Mouse (Mus musculus): ENCODE measurements around the gene Wfs1. TPM values are rescaled to one million over a fixed set of nuclear protein-coding genes. Genes with fewer than 3 reads are reported as not detected.

Wfs1 gene
- polyA plus RNA-seq, 1 experiment from 2014 or later = 10.7 TPM

DNA sequence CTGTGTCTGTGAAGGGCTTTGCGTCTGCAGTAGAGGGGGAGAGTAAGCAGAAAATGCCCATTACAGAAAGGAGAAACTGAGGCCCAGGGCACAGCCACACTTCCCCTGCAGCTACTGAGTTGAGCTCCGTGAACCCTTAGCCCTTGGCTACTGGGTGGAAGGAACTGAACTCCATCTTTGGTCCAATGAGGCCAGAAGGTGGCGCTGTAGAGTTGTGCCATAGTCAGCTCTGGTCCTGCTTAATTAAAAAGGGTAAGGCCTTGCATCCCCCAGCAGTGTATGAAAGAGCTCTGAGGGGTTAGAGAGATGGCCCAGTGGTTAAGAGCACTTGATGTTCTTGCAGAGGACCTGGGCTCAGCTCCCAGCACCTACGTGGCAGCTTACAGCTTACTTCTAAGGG lies 60.3 kb downstream of the Wfs1 start:
- no peak overlapping the region for H3K27ac ChIP-seq (ENCODE audit: low read length)
- ATAC-seq = no peak
- H3K9me3 ChIP-seq (ENCODE audit: control insufficient read depth, low read length) = no peaks in the 10 kb centered on the region
- peaks cover 9% of the 10 kb centered on the region; the same call in 1 of the 2 replicates for H3K4me1 ChIP-seq (replicated peaks; ENCODE audit: control insufficient read depth, insufficient read depth, low read length)
- H3K36me3 ChIP-seq (ENCODE audit: control insufficient read depth, insufficient read depth) = peaks cover 2% of the 10 kb centered on the region; the same call in 1 of the 2 replicates
- H3K4me2 ChIP-seq (ENCODE audit: low read length) = no peak overlapping the region
- 59% methylated on average over 4 of the region's 4 CpGs for WGBS
- no peak overlapping the region for H3K9ac ChIP-seq (replicated peaks; ENCODE audit: low read depth, low read length)
- H3K27me3 ChIP-seq (replicated peaks; ENCODE audit: control insufficient read depth, insufficient read depth, low read length) = no peaks in the 10 kb centered on the region
- no peak overlapping the region for H3K4me3 ChIP-seq (replicated peaks; ENCODE audit: low read length)

GRCm38 (mm10) chr5:36923826-36924700 lies 64.9 kb downstream of the Wfs1 start:
- Histone ChIP-seq H3K27me3 (replicated peaks; ENCODE audit: control insufficient read depth, insufficient read depth, low read length) (no peaks in the 10 kb centered on the region), H3K9ac (replicated peaks; ENCODE audit: low read depth, low read length) (no peak overlapping the region), H3K36me3 (ENCODE audit: control insufficient read depth, insufficient read depth) (no peaks in the 10 kb centered on the region; the same call in 1 of the 2 replicates), H3K4me3 (replicated peaks; ENCODE audit: low read length) (no peak overlapping the region), H3K4me1 (replicated peaks; ENCODE audit: control insufficient read depth, insufficient read depth, low read length) (peaks cover 9% of the 10 kb centered on the region; the same call in 1 of the 2 replicates), H3K4me2 (ENCODE audit: low read length) (no peak overlapping the region), H3K9me3 (ENCODE audit: control insufficient read depth, low read length) (no peaks in the 10 kb centered on the region), H3K27ac (ENCODE audit: low read length) (peak overlapping the region; percentile 68)
- ATAC-seq = peak; percentile 46
- WGBS = 36% methylated on average over 11 of the region's 11 CpGs

- H3K4me1 ChIP-seq (replicated peaks; ENCODE audit: control insufficient read depth, insufficient read depth, low read length) = peaks cover 9% of the 10 kb centered on the region; the same call in 1 of the 2 replicates
- H3K9ac ChIP-seq (replicated peaks; ENCODE audit: low read depth, low read length) = no peak overlapping the region
- no peak overlapping the region for H3K4me2 ChIP-seq (ENCODE audit: low read length)
- H3K27me3 ChIP-seq (replicated peaks; ENCODE audit: control insufficient read depth, insufficient read depth, low read length) = no peaks in the 10 kb centered on the region
- WGBS = 79% methylated on average over 10 of the region's 10 CpGs
- H3K36me3 ChIP-seq (ENCODE audit: control insufficient read depth, insufficient read depth) = no peaks in the 10 kb centered on the region; the same call in 1 of the 2 replicates
- ATAC-seq = no peak
- no peak overlapping the region for H3K27ac ChIP-seq (ENCODE audit: low read length)
- no peaks in the 10 kb centered on the region for H3K9me3 ChIP-seq (ENCODE audit: control insufficient read depth, low read length)
- no peak overlapping the region for H3K4me3 ChIP-seq (replicated peaks; ENCODE audit: low read length)
Observed at GRCm38 (mm10) chr5:36922811-36923210, 66.2 kb downstream of the Wfs1 start.

GRCm38 (mm10) chr5:36921871-36922270 lies 67.1 kb downstream of the Wfs1 start:
- no peak for ATAC-seq
- Histone ChIP-seq H3K9me3 (ENCODE audit: control insufficient read depth, low read length) (no peaks in the 10 kb centered on the region), H3K27me3 (replicated peaks; ENCODE audit: control insufficient read depth, insufficient read depth, low read length) (no peaks in the 10 kb centered on the region), H3K36me3 (ENCODE audit: control insufficient read depth, insufficient read depth) (no peaks in the 10 kb centered on the region), H3K27ac (ENCODE audit: low read length) (no peak overlapping the region), H3K9ac (replicated peaks; ENCODE audit: low read depth, low read length) (no peak overlapping the region), H3K4me1 (replicated peaks; ENCODE audit: control insufficient read depth, insufficient read depth, low read length) (peaks cover 9% of the 10 kb centered on the region; the same call in 1 of the 2 replicates), H3K4me3 (replicated peaks; ENCODE audit: low read length) (no peak overlapping the region), H3K4me2 (ENCODE audit: low read length) (no peak overlapping the region)
- WGBS = 85% methylated on average over 1 of the region's 1 CpGs

GRCm38 (mm10) chr5:36920072-36920471 lies 68.9 kb downstream of the Wfs1 start:
- Histone ChIP-seq H3K9ac (replicated peaks; ENCODE audit: low read depth, low read length) (no peak overlapping the region), H3K4me3 (replicated peaks; ENCODE audit: low read length) (no peak overlapping the region), H3K4me2 (ENCODE audit: low read length) (no peak overlapping the region), H3K27ac (ENCODE audit: low read length) (no peak overlapping the region), H3K9me3 (ENCODE audit: control insufficient read depth, low read length) (no peaks in the 10 kb centered on the region), H3K36me3 (ENCODE audit: control insufficient read depth, insufficient read depth) (no peaks in the 10 kb centered on the region), H3K4me1 (replicated peaks; ENCODE audit: control insufficient read depth, insufficient read depth, low read length) (peaks cover 9% of the 10 kb centered on the region; the same call in 1 of the 2 replicates), H3K27me3 (replicated peaks; ENCODE audit: control insufficient read depth, insufficient read depth, low read length) (no peaks in the 10 kb centered on the region)
- 50% methylated on average over 1 of the region's 1 CpGs for WGBS
- no peak for ATAC-seq

- 79% methylated on average over 7 of the region's 7 CpGs for WGBS
- Histone ChIP-seq H3K4me3 (replicated peaks; ENCODE audit: low read length) (no peak overlapping the region), H3K4me1 (replicated peaks; ENCODE audit: control insufficient read depth, insufficient read depth, low read length) (no peaks in the 10 kb centered on the region), H3K4me2 (ENCODE audit: low read length) (no peak overlapping the region), H3K9ac (replicated peaks; ENCODE audit: low read depth, low read length) (no peak overlapping the region), H3K27me3 (replicated peaks; ENCODE audit: control insufficient read depth, insufficient read depth, low read length) (no peaks in the 10 kb centered on the region), H3K36me3 (ENCODE audit: control insufficient read depth, insufficient read depth) (no peaks in the 10 kb centered on the region), H3K27ac (ENCODE audit: low read length) (no peak overlapping the region), H3K9me3 (ENCODE audit: control insufficient read depth, low read length) (no peaks in the 10 kb centered on the region)
- no peak for ATAC-seq
Observed at GRCm38 (mm10) chr5:36918016-36918415, 71.0 kb downstream of the Wfs1 start.

DNA sequence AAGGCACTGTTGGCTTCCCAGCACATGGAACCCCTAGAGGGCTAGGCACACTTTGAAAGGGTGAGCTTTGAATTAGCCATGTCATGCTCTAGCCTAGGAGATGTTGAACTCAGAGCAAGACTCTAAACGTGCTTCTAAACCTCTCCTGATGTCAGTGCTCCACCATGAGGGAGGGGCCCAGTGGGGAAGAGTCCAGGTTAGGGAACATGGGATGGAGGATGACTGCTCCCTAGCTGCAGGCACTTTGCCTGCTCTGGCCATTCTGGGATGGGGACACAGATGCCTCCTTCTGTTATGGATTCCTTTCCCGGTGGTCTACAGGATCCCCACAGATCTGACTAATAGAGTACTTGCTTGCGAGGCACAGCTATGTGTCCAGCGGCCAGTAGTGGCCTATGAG lies 71.8 kb downstream of the Wfs1 start:
- WGBS = 78% methylated on average over 4 of the region's 4 CpGs

GRCm38 (mm10) chr5:36916581-36916980 lies 72.4 kb downstream of the Wfs1 start:
- ATAC-seq = no peak
- H3K9me3 ChIP-seq (ENCODE audit: control insufficient read depth, low read length) = no peaks in the 10 kb centered on the region
- H3K27ac ChIP-seq (ENCODE audit: low read length) = no peak overlapping the region
- H3K9ac ChIP-seq (replicated peaks; ENCODE audit: low read depth, low read length) = no peak overlapping the region
- no peak overlapping the region for H3K4me3 ChIP-seq (replicated peaks; ENCODE audit: low read length)
- no peaks in the 10 kb centered on the region for H3K4me1 ChIP-seq (replicated peaks; ENCODE audit: control insufficient read depth, insufficient read depth, low read length)
- no peak overlapping the region for H3K4me2 ChIP-seq (ENCODE audit: low read length)
- H3K36me3 ChIP-seq (ENCODE audit: control insufficient read depth, insufficient read depth) = no peaks in the 10 kb centered on the region
- WGBS = 89% methylated on average over 4 of the region's 4 CpGs
- H3K27me3 ChIP-seq (replicated peaks; ENCODE audit: control insufficient read depth, insufficient read depth, low read length) = no peaks in the 10 kb centered on the region

More for the DNA sequence above, 71.8 kb downstream of the Wfs1 start:
- no peak for ATAC-seq
- H3K9me3 ChIP-seq (ENCODE audit: control insufficient read depth, low read length) = no peaks in the 10 kb centered on the region
- H3K4me3 ChIP-seq (replicated peaks; ENCODE audit: low read length) = no peak overlapping the region
- no peak overlapping the region for H3K9ac ChIP-seq (replicated peaks; ENCODE audit: low read depth, low read length)
- H3K27ac ChIP-seq (ENCODE audit: low read length) = no peak overlapping the region
- no peaks in the 10 kb centered on the region for H3K27me3 ChIP-seq (replicated peaks; ENCODE audit: control insufficient read depth, insufficient read depth, low read length)
- no peaks in the 10 kb centered on the region for H3K4me1 ChIP-seq (replicated peaks; ENCODE audit: control insufficient read depth, insufficient read depth, low read length)
- no peaks in the 10 kb centered on the region for H3K36me3 ChIP-seq (ENCODE audit: control insufficient read depth, insufficient read depth)
- H3K4me2 ChIP-seq (ENCODE audit: low read length) = no peak overlapping the region

All from forebrain, embryonic 16.5 days (tissue).